Mouse (Mus musculus) kidney, postnatal 0 days (tissue): Measurements from ENCODE around the gene Lsamp. TPM values are rescaled to one million over a fixed set of nuclear protein-coding genes. Genes with fewer than 3 reads are reported as not detected.

Source experiments
- ATAC-seq: fragments of 200-750 bp; cut with Nextera tagmentation; replicated peaks from 2 replicates; pipeline ENCODE4 v1.8.0; 2017; ENCODE audit warnings: low read depth, moderate number of reproducible peaks, moderate TSS enrichment, moderate library complexity; ENCODE audit not compliant: low FRiP score
- DNase-seq: peaks from one replicate; pipeline ENCODE4 v3.0.0-alpha.2; 2016; ENCODE audit warnings: low spot score
- H3K27ac ChIP-seq: fragments of 300-500 bp; sonication (generic); 2 replicates; pipeline ENCODE4 v1.5.1; 2014; ENCODE audit warnings: mild to moderate bottlenecking
- H3K27me3 ChIP-seq: fragments of 300-500 bp; sonication (generic); 2 replicates; pipeline ENCODE4 v1.6.1; 2014; ENCODE audit warnings: low read length, mixed read lengths; ENCODE audit not compliant: insufficient read depth
- H3K36me3 ChIP-seq: fragments of 300-500 bp; sonication (generic); 2 replicates; pipeline ENCODE4 v1.6.1; 2014; ENCODE audit warnings: low read length, mixed read lengths; ENCODE audit not compliant: insufficient read depth
- H3K4me1 ChIP-seq: fragments of 300-500 bp; sonication (generic); replicated peaks from 2 replicates; pipeline ENCODE4 v1.6.1; 2014; ENCODE audit warnings: antibody characterized with exemption, low read length, mixed read lengths; ENCODE audit not compliant: insufficient read depth
- H3K4me2 ChIP-seq: fragments of 300-500 bp; sonication (generic); 2 replicates; pipeline ENCODE4 v1.6.1; 2014; ENCODE audit warnings: mild to moderate bottlenecking, low read length, moderate library complexity, mixed read lengths
- H3K4me3 ChIP-seq: fragments of 300-500 bp; sonication (generic); replicated peaks from 2 replicates; pipeline ENCODE4 v1.5.1; 2014; ENCODE audit warnings: low read depth, low read length
- H3K9ac ChIP-seq: fragments of 300-500 bp; sonication (generic); 2 replicates; pipeline ENCODE4 v1.6.1; 2014; ENCODE audit warnings: low read depth, low read length
- H3K9me3 ChIP-seq: fragments of 300-500 bp; sonication (generic); replicated peaks from 2 replicates; pipeline ENCODE4 v1.6.1; 2016; ENCODE audit warnings: low read length, inconsistent platforms, mixed read lengths
- CTCF ChIP-seq: IDR thresholded peaks from 2 replicates; pipeline ENCODE4 v1.5.1; 2016; ENCODE audit warnings: antibody characterized with exemption, low read depth, mild to moderate bottlenecking, moderate library complexity
- WGBS: fragments of 180-500 bp; shearing (Covaris S2); extraction: QIAGEN DNeasy Blood & Tissue Kit; methylation state at CpG from one replicate; pipeline ENCODE4 v1.1.7; 2014; 5-methylcytosine and 5-hydroxymethylcytosine counted together
- polyA plus RNA-seq: library from polyadenylated mRNA; unstranded; fragments of >200 nt; fragmentation: Nextera tagmentation; extraction: Ambion mirVana; gene quantifications from 2 replicates; pipeline ENCODE4 v1.2.1, GENCODE M21; 2015

Gene Lsamp
- polyA plus RNA-seq, 1 experiment from 2014 or later = 2.7 TPM

GRCm38 (mm10) chr16:41542641-41543040 lies 1558.5 kb downstream of the Lsamp start:
- Histone ChIP-seq H3K9me3 (no peaks in the 10 kb centered on the region), H3K9ac (no peak overlapping the region), H3K27me3 (no peaks in the 10 kb centered on the region), H3K4me3 (no peak overlapping the region), H3K27ac (no peak overlapping the region), H3K4me2 (no peak overlapping the region), H3K4me1 (no peaks in the 10 kb centered on the region), H3K36me3 (no peaks in the 10 kb centered on the region)
- ATAC-seq (no peak), DNase-seq (peak; percentile 16)
- WGBS = 47% methylated on average over 2 of the region's 2 CpGs
- TF ChIP-seq CTCF = peak; percentile 58

GRCm38 (mm10) chr16:41551164-41551563 lies 1567.0 kb downstream of the Lsamp start:
- WGBS = 73% methylated on average over 3 of the region's 3 CpGs
- no peak overlapping the region for H3K27ac ChIP-seq
- H3K4me3 ChIP-seq = no peak overlapping the region
- no peak overlapping the region for H3K9ac ChIP-seq
- H3K36me3 ChIP-seq = no peaks in the 10 kb centered on the region
- H3K4me2 ChIP-seq = no peak overlapping the region
- no peak for DNase-seq
- H3K27me3 ChIP-seq = no peaks in the 10 kb centered on the region
- TF ChIP-seq CTCF = no peak
- no peaks in the 10 kb centered on the region for H3K9me3 ChIP-seq
- ATAC-seq = no peak
- no peaks in the 10 kb centered on the region for H3K4me1 ChIP-seq

GRCm38 (mm10) chr16:41551851-41552262 lies 1567.7 kb downstream of the Lsamp start:
- H3K27ac ChIP-seq = no peak overlapping the region
- no peaks in the 10 kb centered on the region for H3K9me3 ChIP-seq
- no peak for ATAC-seq
- H3K4me3 ChIP-seq = no peak overlapping the region
- H3K4me2 ChIP-seq = no peak overlapping the region
- no peak overlapping the region for H3K9ac ChIP-seq
- no peaks in the 10 kb centered on the region for H3K4me1 ChIP-seq
- H3K36me3 ChIP-seq = no peaks in the 10 kb centered on the region
- no peak for DNase-seq
- no peaks in the 10 kb centered on the region for H3K27me3 ChIP-seq
- WGBS = 22% methylated on average over 3 of the region's 3 CpGs
- TF ChIP-seq CTCF = no peak

- ATAC-seq = no peak
- no peak for DNase-seq
Measured at GRCm38 (mm10) chr16:41557104-41557503, 1572.9 kb downstream of the Lsamp start.

GRCm38 (mm10) chr16:41565233-41565632 lies 1581.1 kb downstream of the Lsamp start:
- 36% methylated on average over 2 of the region's 2 CpGs for WGBS

More at GRCm38 (mm10) chr16:41557104-41557503, 1572.9 kb downstream of the Lsamp start:
- no peak for TF ChIP-seq CTCF
- Histone ChIP-seq H3K36me3 (no peaks in the 10 kb centered on the region), H3K4me2 (no peak overlapping the region), H3K4me1 (no peaks in the 10 kb centered on the region), H3K27me3 (no peaks in the 10 kb centered on the region), H3K4me3 (no peak overlapping the region), H3K9ac (no peak overlapping the region), H3K9me3 (no peaks in the 10 kb centered on the region), H3K27ac (no peak overlapping the region)

GRCm38 (mm10) chr16:41588675-41589301 lies 1604.6 kb downstream of the Lsamp start:
- H3K36me3 ChIP-seq = no peaks in the 10 kb centered on the region
- no peak overlapping the region for H3K4me3 ChIP-seq
- no peak overlapping the region for H3K4me2 ChIP-seq
- DNase-seq = no peak
- TF ChIP-seq CTCF = no peak
- no peak overlapping the region for H3K9ac ChIP-seq
- no peak overlapping the region for H3K27ac ChIP-seq
- no peaks in the 10 kb centered on the region for H3K27me3 ChIP-seq
- no peaks in the 10 kb centered on the region for H3K4me1 ChIP-seq
- no peaks in the 10 kb centered on the region for H3K9me3 ChIP-seq
- no peak for ATAC-seq
- WGBS = 73% methylated on average over 5 of the region's 5 CpGs

More at GRCm38 (mm10) chr16:41565233-41565632, 1581.1 kb downstream of the Lsamp start:
- H3K27me3 ChIP-seq = no peaks in the 10 kb centered on the region
- no peaks in the 10 kb centered on the region for H3K36me3 ChIP-seq
- H3K9me3 ChIP-seq = no peaks in the 10 kb centered on the region
- H3K27ac ChIP-seq = no peak overlapping the region
- H3K4me2 ChIP-seq = no peak overlapping the region
- no peaks in the 10 kb centered on the region for H3K4me1 ChIP-seq
- no peak overlapping the region for H3K4me3 ChIP-seq
- peak; percentile 52; the same call in 1 of the 2 replicates for ATAC-seq
- DNase-seq = no peak
- no peak for TF ChIP-seq CTCF
- H3K9ac ChIP-seq = no peak overlapping the region

- Histone ChIP-seq H3K9me3 (no peaks in the 10 kb centered on the region), H3K4me1 (no peaks in the 10 kb centered on the region), H3K36me3 (no peaks in the 10 kb centered on the region), H3K4me2 (no peak overlapping the region), H3K9ac (no peak overlapping the region), H3K4me3 (no peak overlapping the region), H3K27ac (no peak overlapping the region), H3K27me3 (no peaks in the 10 kb centered on the region)
- no peak for TF ChIP-seq CTCF
- 73% methylated on average over 1 of the region's 1 CpGs for WGBS
- ATAC-seq (no peak), DNase-seq (no peak)
Measured at GRCm38 (mm10) chr16:41612229-41612628, 1628.1 kb downstream of the Lsamp start.
